Mouse (Mus musculus) forebrain, embryonic 11.5 days (tissue): ENCODE measurements around the gene Itfg2. TPM values are rescaled to one million over a fixed set of nuclear protein-coding genes. Genes with fewer than 3 reads are reported as not detected.
A peak's percentile ranks its signal among the peaks of the same experiment; 100 is the strongest.

Experiments used
- ATAC-seq: fragments of 200-750 bp; cut with Nextera tagmentation; replicated peaks from 2 replicates; pipeline ENCODE4 v1.8.0; 2017; ENCODE audit warnings: moderate TSS enrichment; ENCODE audit not compliant: low FRiP score
- DNase-seq: peaks from one replicate; pipeline ENCODE4 v3.0.0-alpha.2; 2017; ENCODE audit warnings: low spot score
- H3K27ac ChIP-seq: fragments of 300-500 bp; sonication (generic); 2 replicates; pipeline ENCODE4 v1.5.1; 2014; ENCODE audit warnings: low read depth, low read length
- H3K27me3 ChIP-seq: fragments of 300-500 bp; sonication (generic); 2 replicates; pipeline ENCODE4 v1.6.1; 2014; ENCODE audit warnings: mild to moderate bottlenecking, low read length, mixed read lengths; ENCODE audit not compliant: control insufficient read depth, insufficient read depth
- H3K36me3 ChIP-seq: fragments of 300-500 bp; sonication (generic); 2 replicates; pipeline ENCODE4 v1.6.1; 2014; ENCODE audit warnings: mild to moderate bottlenecking, low read length, moderate library complexity, mixed read lengths; ENCODE audit not compliant: control insufficient read depth, insufficient read depth
- H3K4me1 ChIP-seq: fragments of 300-500 bp; sonication (generic); replicated peaks from 2 replicates; pipeline ENCODE4 v1.6.1; 2014; ENCODE audit warnings: low read length, mixed read lengths; ENCODE audit not compliant: control insufficient read depth, insufficient read depth
- H3K4me2 ChIP-seq: fragments of 300-500 bp; sonication (generic); 2 replicates; pipeline ENCODE4 v1.6.1; 2014; ENCODE audit warnings: low read depth, mild to moderate bottlenecking, low read length, moderate library complexity, mixed read lengths; ENCODE audit not compliant: severe bottlenecking
- H3K4me3 ChIP-seq: fragments of 300-500 bp; sonication (generic); 2 replicates; pipeline ENCODE4 v1.5.1; 2014; ENCODE audit warnings: low read depth, low read length
- H3K9ac ChIP-seq: fragments of 300-500 bp; sonication (generic); 2 replicates; pipeline ENCODE4 v1.6.1; 2014; ENCODE audit warnings: low read length
- H3K9me3 ChIP-seq: fragments of 300-500 bp; sonication (generic); 2 replicates; pipeline ENCODE4 v1.6.1; 2016; ENCODE audit warnings: low read length, mixed read lengths; ENCODE audit not compliant: control insufficient read depth
- WGBS: fragments of 180-500 bp; shearing (Covaris S2); extraction: QIAGEN DNeasy Blood & Tissue Kit; methylation state at CpG from one replicate; pipeline ENCODE4 v1.1.7; 2014; 5-methylcytosine and 5-hydroxymethylcytosine counted together
- polyA plus RNA-seq: library from polyadenylated mRNA; unstranded; fragments of >200 nt; fragmentation: Nextera tagmentation; extraction: Ambion mirVana; gene quantifications from 2 replicates; pipeline ENCODE4 v1.2.1, GENCODE M21; 2014

Gene Itfg2
- polyA plus RNA-seq, 1 experiment from 2014 or later = 35.3 TPM

- Histone ChIP-seq H3K36me3 (no peaks in the 10 kb centered on the region), H3K4me3 (no peak overlapping the region), H3K27ac (no peak overlapping the region), H3K4me1 (peaks cover 3% of the 10 kb centered on the region; the same call in 1 of the 2 replicates), H3K9me3 (no peaks in the 10 kb centered on the region), H3K4me2 (no peak overlapping the region), H3K27me3 (no peaks in the 10 kb centered on the region), H3K9ac (no peak overlapping the region)
- DNase-seq (no peak), ATAC-seq (no peak)
- WGBS = 82% methylated on average over 14 of the region's 14 CpGs
These were observed 36.2 kb upstream of the Itfg2 start for GRCm38 (mm10) chr6:128460729-128461503.

- H3K27ac ChIP-seq = no peak overlapping the region
- H3K4me3 ChIP-seq = no peak overlapping the region
- ATAC-seq (no peak), DNase-seq (no peak)
- no peak overlapping the region for H3K9ac ChIP-seq
- 37% methylated on average over 2 of the region's 2 CpGs for WGBS
- H3K4me1 ChIP-seq = no peaks in the 10 kb centered on the region
- no peaks in the 10 kb centered on the region for H3K36me3 ChIP-seq
- H3K27me3 ChIP-seq = no peaks in the 10 kb centered on the region
- no peaks in the 10 kb centered on the region for H3K9me3 ChIP-seq
- no peak overlapping the region for H3K4me2 ChIP-seq
These were observed 35.6 kb upstream of the Itfg2 start for GRCm38 (mm10) chr6:128460321-128460720.

- 89% methylated on average over 5 of the region's 5 CpGs for WGBS
- no peaks in the 10 kb centered on the region for H3K4me1 ChIP-seq
These were observed 32.5 kb upstream of the Itfg2 start for GRCm38 (mm10) chr6:128457186-128457585.

GRCm38 (mm10) chr6:128455835-128456605, 31.3 kb upstream of the Itfg2 start:
- Histone ChIP-seq H3K9ac (no peak overlapping the region), H3K36me3 (no peaks in the 10 kb centered on the region), H3K27ac (no peak overlapping the region), H3K4me1 (no peaks in the 10 kb centered on the region), H3K9me3 (no peaks in the 10 kb centered on the region), H3K4me2 (no peak overlapping the region), H3K27me3 (no peaks in the 10 kb centered on the region), H3K4me3 (no peak overlapping the region)
- ATAC-seq (no peak), DNase-seq (no peak)
- WGBS = 89% methylated on average over 12 of the region's 12 CpGs

More at GRCm38 (mm10) chr6:128457186-128457585, 32.5 kb upstream of the Itfg2 start:
- Histone ChIP-seq H3K36me3 (no peaks in the 10 kb centered on the region), H3K4me3 (no peak overlapping the region), H3K27me3 (no peaks in the 10 kb centered on the region), H3K9me3 (no peaks in the 10 kb centered on the region), H3K9ac (no peak overlapping the region), H3K27ac (no peak overlapping the region), H3K4me2 (no peak overlapping the region)
- no peak for DNase-seq
- ATAC-seq = no peak

- no peak overlapping the region for H3K4me2 ChIP-seq
- H3K27me3 ChIP-seq = no peaks in the 10 kb centered on the region
- H3K27ac ChIP-seq = no peak overlapping the region
- ATAC-seq (no peak), DNase-seq (peak; percentile 14)
- no peak overlapping the region for H3K4me3 ChIP-seq
- no peak overlapping the region for H3K9ac ChIP-seq
- H3K36me3 ChIP-seq = no peaks in the 10 kb centered on the region
- H3K4me1 ChIP-seq = no peaks in the 10 kb centered on the region
- 94% methylated on average over 5 of the region's 5 CpGs for WGBS
- H3K9me3 ChIP-seq = no peaks in the 10 kb centered on the region
These were observed 22.3 kb upstream of the Itfg2 start for GRCm38 (mm10) chr6:128447063-128447462.

- peak; percentile 84 for ATAC-seq
- Histone ChIP-seq H3K36me3 (no peaks in the 10 kb centered on the region), H3K27me3 (no peaks in the 10 kb centered on the region), H3K4me3 (no peak overlapping the region), H3K9ac (no peak overlapping the region), H3K27ac (no peak overlapping the region), H3K9me3 (no peaks in the 10 kb centered on the region), H3K4me1 (no peaks in the 10 kb centered on the region), H3K4me2 (peak overlapping the region; percentile 29; the same call in 1 of the 2 replicates)
- 9% methylated on average over 14 of the region's 14 CpGs for WGBS
- peak; percentile 62 for DNase-seq
These were observed 21.2 kb upstream of the Itfg2 start for GRCm38 (mm10) chr6:128445761-128446535.

GRCm38 (mm10) chr6:128440238-128440637, 15.5 kb upstream of the Itfg2 start:
- Histone ChIP-seq H3K4me2 (no peak overlapping the region), H3K27me3 (no peaks in the 10 kb centered on the region; the same call in 1 of the 2 replicates), H3K9ac (no peak overlapping the region), H3K27ac (no peak overlapping the region), H3K4me3 (no peak overlapping the region), H3K9me3 (no peaks in the 10 kb centered on the region), H3K36me3 (peaks cover 6% of the 10 kb centered on the region), H3K4me1 (peaks cover 9% of the 10 kb centered on the region)
- ATAC-seq = no peak
- 95% methylated on average over 2 of the region's 2 CpGs for WGBS
- DNase-seq = no peak

GRCm38 (mm10) chr6:128438871-128439341, 14.2 kb upstream of the Itfg2 start:
- Histone ChIP-seq H3K9ac (peak overlapping the region; percentile 45), H3K4me2 (peak overlapping the region; percentile 83; the same call in 1 of the 2 replicates), H3K4me3 (peak overlapping the region; percentile 96), H3K36me3 (peaks cover 19% of the 10 kb centered on the region), H3K4me1 (peaks cover 9% of the 10 kb centered on the region), H3K27me3 (no peaks in the 10 kb centered on the region; the same call in 1 of the 2 replicates), H3K9me3 (no peaks in the 10 kb centered on the region), H3K27ac (no peak overlapping the region)
- 32% methylated on average over 18 of the region's 18 CpGs for WGBS
- no peak for DNase-seq
- no peak for ATAC-seq
